Mouse (Mus musculus) stomach, postnatal 0 days (tissue): ENCODE data around the gene Atp13a3.

ENCODE experiments used
- CTCF ChIP-seq: IDR thresholded peaks from 2 replicates; pipeline ENCODE4 v1.5.1; 2016; ENCODE audit warnings: antibody characterized with exemption, low read depth, mild to moderate bottlenecking, moderate library complexity
- EP300 ChIP-seq: optimal IDR thresholded peaks from 2 replicates; pipeline ENCODE3; 2016; ENCODE audit warnings: antibody characterized with exemption

- TF ChIP-seq EP300 (no peak), CTCF (no peak)
Observed at GRCm38 (mm10) chr16:30436276-30436675, 30.5 kb upstream of the Atp13a3 start.
